Mouse (Mus musculus) common myeloid progenitor, adult 5-6 weeks (primary cell): ENCODE measurements at regions not wholly inside any gene's neighbourhood (a gene's known extent, or its start where the extent isn't known, plus 50 kb on each side); places are given as distances from the start of the nearest gene placed in this dataset.
A peak's percentile ranks its signal among the peaks of the same experiment; 100 is the strongest.

Source experiments
- ATAC-seq: replicated peaks from 2 replicates; pipeline ENCODE4 v1.8.0; 2016; ENCODE audit warnings: low read depth, mild to moderate bottlenecking, moderate TSS enrichment, inconsistent platforms; ENCODE audit not compliant: poor library complexity, severe bottlenecking

DNA sequence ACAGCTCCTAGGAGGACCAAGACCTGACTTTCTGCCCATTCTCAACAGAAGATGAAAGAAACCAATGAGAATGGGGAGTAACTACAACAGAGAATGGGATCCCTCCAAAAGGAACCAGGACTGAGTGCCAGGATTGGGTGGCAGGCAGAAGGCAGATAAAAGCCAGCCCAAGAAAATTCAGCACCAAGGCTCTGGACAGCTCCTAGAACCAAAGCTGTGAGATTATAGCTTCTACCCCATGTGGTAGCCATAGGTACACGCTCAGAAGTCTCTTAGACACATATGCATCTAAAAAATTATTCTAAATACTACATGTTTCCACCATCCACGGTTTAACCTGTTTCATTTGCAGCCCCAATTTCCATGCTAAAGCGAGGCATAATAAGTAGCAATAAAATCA, 425.8 kb upstream of the Zdhhc25 start:
- no peak for ATAC-seq

DNA sequence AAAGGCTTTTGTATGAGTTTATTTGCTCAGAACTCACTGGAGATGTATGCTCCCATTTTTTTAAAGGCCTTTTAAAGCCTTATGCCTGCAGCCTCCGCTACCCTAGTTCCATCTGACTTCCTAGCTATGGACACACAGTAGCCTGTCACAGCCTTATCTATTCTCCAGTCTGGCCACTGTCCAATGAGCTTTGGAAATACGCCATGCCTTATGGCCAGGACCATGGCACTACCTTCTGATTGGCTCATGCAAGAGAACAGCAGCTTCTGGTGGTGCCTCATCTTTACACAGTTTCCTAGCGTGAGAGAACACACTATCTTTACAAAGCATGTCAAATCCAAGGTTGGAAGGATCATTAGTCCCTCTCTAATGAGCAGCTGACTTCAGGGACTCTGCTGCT, 424.1 kb upstream of the Zdhhc25 start:
- no peak for ATAC-seq

DNA sequence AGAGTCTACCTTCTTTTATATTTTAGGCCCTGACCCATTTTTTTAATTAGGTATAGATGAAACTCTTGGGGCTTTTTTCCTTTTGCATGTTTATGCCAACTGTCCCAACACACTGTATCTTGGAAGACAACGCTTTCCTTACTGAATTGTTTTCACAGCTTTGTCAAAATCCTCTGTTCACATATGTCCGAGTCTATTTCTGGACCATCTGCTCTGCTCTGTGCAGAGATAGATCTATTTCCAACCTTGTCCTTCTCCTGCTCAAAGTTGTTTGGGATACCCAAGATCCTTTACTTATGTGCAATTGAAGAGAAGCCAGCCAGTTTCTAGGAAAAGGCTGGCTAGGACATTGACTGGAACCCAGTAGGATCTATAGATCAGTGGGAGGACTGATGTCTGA, 403.6 kb upstream of the Zdhhc25 start:
- no peak for ATAC-seq

DNA sequence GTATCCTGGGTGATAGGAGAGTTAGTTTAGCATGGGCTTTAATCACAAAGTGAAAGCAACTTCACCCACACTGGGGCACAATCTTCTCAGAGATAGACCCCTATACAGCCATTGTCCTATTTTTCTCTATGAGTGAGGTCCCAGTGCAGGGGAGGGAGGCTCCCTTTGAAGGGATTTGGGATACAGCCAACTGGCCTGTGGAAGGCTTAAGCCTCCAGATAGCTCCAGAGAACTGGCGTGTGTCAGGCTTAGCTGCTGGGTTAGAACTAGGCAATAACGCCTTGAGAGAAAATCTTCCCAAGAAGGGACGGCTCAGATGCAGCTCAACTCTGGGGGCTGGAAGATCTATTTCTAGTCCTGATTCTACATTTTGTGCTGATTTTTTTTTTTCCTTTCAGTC, 397.4 kb upstream of the Zdhhc25 start:
- no peak for ATAC-seq

DNA sequence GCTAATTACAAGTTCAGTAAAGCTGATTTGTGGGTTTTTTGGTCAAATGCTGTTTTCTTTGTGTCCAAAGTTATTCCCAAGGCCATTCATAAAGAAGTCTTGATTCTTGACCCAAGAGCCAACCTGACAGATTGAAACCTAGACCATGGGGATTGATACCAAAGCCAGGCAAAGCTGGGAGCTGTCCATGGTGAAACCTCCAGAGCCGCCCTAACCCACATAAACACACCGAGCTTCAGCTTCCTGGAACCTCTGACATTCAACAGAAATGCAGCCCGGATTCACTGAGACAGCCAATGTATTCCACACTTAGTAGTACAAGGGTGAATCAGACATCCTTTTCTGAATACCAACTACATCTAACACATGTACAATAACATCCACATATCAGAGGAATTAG, 386.7 kb upstream of the Zdhhc25 start:
- no peak for ATAC-seq

DNA sequence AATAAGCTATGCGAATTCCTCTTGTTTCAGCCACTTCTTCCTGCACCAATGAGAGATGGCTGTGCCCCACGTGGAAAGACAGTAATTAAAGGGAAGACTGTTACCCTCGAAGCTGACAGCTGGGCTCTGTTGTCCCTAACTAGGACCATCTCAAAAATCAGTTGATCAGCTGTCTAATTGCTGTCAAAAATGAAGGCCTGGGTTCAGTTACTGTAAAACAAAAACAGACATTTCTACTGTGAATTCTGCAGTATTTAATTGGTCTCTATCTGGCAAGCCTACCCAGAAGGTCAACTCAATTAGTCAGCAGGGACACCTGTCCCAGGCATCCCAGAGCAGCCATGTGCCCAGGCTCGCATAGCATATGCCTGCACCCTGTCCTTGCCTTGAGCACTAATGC, 385.8 kb upstream of the Zdhhc25 start:
- no peak for ATAC-seq

DNA sequence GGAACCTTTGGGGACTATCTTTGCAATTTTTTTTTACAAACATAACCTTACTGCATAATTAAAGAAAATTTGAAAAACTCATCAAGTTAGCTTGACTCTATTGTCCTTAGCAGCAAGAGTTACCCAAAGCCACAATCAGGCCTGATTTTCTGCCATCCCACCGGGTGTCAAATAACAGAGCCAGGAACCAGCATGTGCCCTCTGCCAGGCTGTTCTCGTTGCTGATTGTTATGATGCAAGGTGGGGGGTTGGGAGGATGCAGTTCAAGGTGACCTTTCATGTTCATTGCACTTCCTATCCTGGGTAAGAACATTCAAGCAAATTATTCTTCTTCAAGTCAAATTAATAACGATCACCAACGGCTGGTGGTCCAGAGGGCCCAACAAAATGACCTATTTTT, 370.6 kb upstream of the Zdhhc25 start:
- no peak for ATAC-seq

DNA sequence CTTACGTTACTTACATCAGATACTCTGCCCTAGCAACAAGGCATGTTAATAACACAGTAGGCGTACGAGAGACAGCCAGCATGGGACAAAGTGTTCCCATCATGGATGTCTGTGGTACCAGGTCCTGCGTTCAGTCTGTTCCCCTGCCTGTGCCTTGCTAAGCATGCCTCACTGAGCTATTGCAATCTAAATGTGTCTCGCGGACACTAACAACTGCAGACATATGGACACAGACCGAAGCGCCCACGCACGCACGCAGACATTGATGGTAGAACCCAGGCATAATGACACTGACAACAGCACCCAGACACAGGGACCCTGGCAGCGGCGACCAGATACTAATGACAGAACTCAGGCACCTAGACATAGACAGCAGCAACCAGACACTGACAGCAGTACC, 355.5 kb upstream of the Zdhhc25 start:
- no peak for ATAC-seq

DNA sequence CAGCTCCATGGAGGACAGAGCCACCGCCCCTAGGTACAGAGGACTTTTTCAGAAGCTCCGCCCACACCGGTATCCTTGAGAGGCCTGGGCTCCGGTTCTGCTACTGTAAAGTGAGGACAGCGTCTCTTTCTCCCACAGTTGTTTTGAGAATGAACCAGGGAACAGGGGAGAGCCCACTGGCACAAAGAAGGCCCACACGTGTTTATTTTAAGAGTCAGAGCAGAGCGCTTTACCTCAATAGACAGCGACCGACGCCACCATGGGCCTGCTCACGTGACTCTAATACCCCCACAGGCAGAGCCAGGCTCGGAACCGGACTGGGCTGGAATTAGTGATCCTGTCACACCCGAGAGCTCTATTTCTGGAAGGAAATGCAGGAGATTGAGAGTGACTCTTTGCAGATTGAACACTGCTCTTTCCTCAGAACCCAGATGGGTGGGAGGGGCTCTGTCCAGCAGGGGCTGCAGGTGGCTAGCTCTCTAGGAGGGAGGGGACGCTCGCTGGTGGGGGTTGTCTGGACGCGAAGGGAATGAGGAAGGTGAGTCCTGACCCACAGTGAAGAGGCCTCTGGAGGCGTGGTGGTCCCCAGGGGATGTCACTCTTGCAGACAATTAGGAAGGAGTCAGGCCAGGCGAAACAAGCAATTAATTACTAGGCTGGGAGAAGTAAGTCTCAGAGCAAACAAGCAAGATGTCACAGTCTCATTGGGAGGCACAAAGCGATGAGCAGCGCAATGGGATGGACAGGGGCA, 354.4 kb upstream of the Zdhhc25 start:
- no peak for ATAC-seq

DNA sequence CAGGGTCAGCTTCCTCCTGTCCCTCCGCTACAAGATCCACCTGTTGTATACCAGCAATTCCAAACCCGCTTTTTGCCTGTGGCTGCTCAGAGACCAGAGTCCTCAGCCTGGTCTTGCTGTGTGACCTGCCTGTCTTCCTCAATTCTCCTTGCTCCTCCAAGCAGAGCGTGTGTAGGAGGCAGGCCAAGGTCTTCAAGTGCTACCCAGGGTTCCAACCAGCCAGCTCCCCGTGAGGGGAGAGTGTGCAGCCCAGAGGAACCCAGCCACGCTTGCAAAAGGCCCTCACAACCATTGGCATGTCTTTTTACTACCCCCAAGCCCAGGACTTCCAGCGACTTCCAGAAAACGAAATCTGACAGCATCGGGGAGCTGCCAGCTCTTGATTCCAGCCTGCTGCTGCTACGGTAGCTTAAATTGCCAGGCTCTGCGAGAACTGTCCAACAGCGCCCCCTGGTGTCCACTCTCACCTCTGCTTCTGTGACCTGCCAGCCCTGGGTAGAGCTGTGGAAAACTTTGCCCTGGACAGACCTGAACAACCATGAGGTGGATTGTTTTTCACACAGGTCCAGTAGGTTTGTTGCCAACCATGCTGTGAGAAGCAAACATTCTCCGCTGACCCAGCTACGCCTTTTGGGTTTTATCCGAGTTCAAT, 352.0 kb upstream of the Zdhhc25 start:
- ATAC-seq = peak; percentile 81

DNA sequence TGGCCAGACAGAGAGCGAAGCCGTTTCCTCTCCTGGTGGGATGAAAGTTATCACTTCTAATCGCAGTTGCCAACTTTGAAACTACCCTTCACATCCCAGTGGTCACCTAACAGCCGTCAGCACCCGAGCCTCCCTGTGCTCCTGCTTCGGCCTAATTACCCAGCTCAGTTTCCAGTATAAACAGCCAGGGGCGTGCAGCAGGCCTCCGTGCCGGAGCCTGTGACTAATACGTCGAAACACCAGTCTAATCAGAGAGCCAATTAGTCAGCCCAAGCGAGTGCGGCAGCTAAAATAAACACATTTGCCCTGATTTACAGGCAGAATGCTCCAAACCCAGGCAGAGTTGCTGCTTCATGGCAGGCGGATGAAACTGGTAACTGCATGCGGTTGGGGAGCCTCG, 312.1 kb upstream of the Zdhhc25 start:
- no peak for ATAC-seq

DNA sequence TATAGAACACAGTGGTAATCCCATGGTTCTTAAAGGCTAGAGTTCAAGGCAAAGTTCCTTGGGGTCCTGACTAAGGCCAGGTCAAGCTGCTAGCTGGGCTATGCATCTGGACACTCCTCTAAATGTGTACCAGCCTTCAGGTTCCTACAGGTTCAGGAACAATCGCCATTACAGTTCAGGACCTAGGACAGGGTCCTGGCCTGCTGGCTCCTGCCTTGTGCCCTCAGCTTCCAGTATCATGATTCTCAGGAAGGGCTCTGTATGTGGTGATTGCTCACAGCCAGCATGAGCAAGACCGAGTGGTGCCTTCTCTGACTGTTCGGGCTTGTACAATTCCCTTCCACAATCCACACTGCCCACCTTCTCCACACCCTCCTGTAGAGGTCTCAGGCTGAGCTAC, 311.4 kb upstream of the Zdhhc25 start:
- ATAC-seq = no peak

DNA sequence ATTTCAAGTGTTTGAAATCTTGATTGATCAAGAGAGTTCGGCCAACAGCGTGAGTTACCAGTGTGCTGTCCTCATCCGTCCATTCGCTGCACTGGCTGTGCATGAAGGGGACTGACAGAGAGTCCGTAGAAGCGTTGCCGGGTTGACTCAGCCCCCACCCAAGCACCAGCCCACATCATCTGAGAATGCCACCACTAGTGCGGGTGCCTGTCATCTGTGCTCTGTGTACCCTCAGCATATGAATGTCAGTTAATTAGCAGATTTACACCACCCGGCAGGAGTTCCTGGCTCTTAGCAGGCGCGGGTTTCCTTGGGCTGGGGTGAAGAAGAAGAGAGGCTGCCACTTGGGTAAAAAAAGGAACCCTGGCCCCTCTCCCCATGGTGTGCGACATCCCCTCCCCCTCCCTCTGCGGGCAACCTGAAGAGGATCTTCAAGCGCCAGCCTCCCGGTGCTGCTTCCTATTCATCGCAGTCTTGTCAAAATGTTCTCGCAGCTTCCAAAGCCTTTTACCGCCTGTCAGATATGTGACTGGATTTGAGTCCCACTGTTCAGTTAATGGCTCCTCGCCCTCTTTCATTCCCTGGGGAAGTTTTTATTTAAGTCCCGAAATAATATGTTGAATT, 309.2 kb upstream of the Zdhhc25 start:
- no peak for ATAC-seq

DNA sequence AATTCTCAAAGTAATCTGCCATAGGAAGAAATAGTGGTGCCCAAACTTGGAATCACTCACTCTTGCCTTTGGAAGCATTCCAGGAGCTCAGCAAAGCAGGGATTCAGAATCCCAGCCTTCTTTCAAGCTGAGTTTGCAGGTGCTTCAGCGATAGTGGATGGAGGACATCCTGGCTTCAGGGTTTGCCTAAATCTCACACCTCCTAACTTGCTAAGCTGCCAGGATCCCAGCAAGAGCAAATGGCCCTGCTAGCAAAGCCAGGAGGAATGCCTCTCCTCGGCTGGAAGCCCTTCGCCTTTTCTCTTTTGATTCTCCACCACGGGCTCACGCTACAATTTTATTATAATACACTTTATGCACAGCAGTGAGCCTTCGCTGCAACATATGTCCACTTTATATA, 301.0 kb upstream of the Zdhhc25 start:
- ATAC-seq = no peak

DNA sequence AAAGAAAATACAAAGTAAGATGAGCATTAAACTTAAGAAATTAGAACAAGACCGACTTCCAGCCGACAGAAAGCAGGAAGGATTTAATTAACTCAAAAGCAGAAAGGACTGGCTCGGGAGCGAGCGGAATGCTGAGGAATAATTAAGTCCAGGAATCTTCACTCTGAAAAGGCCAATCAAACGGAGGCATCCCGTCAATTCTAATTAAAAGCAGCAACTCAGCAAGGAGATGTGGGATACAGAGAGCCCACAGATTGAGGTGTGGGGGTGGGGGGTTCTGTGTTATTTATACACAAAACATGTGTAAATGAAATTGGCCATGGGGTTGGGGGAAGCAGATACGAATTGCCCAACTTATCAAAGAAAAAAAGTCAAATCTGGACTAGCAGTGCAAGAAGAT, 288.9 kb upstream of the Zdhhc25 start:
- no peak for ATAC-seq

DNA sequence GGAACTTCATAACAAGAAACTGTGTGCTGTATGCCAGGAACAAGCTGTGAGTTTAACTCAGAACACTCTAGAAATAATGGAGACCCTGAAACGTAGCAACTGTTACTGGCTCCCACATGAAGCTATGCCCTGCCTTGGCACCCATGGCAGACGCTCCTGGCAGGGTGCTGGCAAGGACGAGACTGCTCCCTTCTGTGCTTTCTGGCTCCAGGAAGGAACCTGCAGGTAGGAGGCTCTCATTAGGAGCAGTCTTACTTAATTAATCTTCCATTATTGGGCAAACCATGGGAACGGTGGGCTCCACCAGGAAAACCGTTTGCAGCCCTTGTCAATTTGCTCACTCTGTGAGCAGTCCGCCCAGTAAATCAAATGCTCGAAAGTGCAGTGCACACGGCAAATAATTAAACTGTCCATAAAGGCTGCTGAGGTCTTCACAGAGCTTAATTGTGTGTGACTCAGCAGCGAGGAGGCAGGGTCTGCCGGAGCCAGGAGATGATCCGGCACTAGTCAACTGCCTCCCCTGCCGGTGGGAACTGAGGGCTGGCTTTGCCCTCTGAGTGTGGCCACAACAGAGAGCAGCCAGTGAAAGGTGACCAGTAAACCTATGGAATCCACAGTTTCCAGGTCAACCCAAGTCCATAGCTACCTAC, 285.2 kb upstream of the Zdhhc25 start:
- no peak for ATAC-seq

DNA sequence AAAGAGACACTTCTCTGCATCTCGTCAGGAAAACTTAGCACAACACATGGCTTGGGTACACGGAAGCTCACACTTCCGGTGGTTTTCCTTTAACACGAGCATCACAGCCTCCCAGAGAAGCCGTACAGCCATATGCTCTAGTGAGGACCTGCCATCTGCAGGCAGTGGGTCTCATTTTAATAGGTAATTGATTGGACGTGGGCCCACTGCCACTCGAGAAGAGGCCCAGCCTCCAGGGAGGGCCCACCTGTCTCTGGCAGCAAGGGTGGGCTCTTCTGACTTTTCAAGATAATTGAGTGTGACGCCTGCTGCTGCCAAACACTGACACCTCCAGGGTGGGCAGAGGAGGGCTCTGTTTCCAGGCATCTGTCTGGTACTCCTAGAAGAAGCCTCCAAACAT, 282.1 kb upstream of the Zdhhc25 start:
- ATAC-seq = no peak

DNA sequence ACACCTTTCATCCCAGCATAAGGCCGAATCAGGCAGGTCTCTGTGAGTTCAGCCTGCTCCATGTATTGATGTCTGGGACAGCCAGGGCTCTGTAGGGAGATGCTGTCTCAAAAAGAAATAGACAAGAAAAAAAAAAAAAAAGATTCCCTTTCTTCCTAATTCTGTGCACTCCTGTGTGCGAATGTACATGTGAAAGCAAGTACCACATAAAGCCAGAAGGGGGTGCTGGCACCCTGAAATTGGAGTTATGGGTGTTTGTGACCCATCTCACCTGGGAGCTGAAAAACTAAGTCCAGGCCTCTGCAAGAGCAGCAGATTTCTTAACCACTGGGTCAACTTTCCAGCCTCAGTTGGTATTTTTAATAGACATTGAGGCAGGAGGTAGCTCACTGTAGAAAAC, 280.6 kb upstream of the Zdhhc25 start:
- ATAC-seq = no peak

DNA sequence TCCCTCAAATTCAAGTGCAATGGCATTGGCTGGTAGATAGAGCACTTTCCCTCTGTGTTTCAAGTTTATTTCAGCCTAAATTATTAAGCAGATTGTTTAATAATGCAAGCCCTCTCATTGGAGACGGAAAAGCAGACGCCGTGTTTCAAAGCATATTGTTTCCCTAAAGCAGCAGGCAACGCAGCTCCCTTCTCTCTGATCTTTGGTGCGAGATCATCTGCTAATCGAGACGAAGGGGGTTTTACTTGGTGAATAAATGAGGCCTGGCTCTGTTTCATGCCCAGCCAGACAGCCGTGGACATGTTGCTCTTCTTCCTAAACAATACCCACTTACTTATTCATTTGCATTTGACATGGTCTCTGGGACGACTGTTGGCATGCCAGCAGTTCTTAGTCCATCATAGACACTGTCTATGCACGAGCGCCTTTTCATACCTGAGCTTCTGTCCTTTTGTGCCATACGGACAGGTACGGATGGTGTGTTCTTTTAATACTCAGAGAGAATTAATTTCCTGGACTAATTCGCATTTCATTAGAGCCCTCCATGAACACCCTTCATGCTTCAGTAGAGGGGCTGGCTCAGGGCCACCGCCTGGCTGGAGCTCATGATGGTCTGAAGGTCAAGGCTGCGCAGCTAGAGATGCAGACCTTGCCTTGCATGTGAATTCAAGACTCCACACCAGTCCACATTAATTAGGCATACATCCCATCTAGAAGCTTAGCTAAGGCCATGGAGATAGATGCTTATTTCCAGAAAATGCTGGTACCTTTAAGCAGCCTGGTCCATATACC, 276.3 kb upstream of the Zdhhc25 start:
- no peak for ATAC-seq

DNA sequence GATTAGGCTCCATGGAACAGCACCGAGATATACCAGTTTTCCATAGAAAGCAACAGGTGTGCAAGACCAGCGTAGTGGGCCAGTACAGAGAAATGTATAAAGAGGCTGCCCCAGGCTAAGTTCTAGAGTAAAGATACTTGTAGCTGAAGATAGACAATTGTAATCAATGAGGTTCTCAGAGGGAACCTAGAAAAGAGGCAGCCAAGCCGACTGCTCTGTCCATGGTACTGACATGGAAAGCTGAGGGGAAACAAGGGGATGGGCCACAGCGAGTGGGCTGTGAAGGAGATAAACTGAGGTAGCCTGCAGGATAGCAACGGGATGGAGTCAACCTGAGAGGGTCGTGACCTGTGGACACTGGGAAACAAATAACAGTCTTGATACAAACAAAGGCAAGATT, 275.0 kb upstream of the Zdhhc25 start:
- no peak for ATAC-seq
